ENCODE assay signal across 15 mouse cellular contexts in genomic region chr3:54361656-54362055, GRCm38 (mm10). TPM values are rescaled to one million over a fixed set of nuclear protein-coding genes. Genes with fewer than 3 reads are reported as not detected.
DNase-seq lines count a peak whose midpoint lies in the region; ATAC-seq lines count a peak whose summit lies in the region.
"Had no signal": no experiment of that assay in that cellular context is flagged by ENCODE, and none has a peak within 500 bp of the region (broad histone marks: within the 10 kb centered on the region; RNA-seq: fewer than 3 reads in every experiment).

No protein-coding gene starts in this region.

- no peak for DNase-seq in heart, postnatal 36 days
- no peak for DNase-seq in lung, postnatal 14 days
- DNase-seq in intestine, embryonic 14.5 days (ENCODE audit: low spot score), result no peak
- no peak for DNase-seq in thymus, postnatal 36 days
- no peak for DNase-seq in left cerebral cortex, postnatal 14 days (ENCODE audit: low spot score in 2 of 2)
- DNase-seq: cerebellum, adult 11 months; kidney, adult 18-20 months; spleen, adult 18-20 months; thymus, postnatal 4 days had no signal

- H3K9ac ChIP-seq in heart, embryonic 14.5 days (ENCODE audit: low read length), result peak overlapping the region; percentile 61
- no peak overlapping the region for H3K9ac ChIP-seq in lung, embryonic 16.5 days (ENCODE audit: low read length)
- H3K9ac ChIP-seq in intestine, embryonic 14.5 days (ENCODE audit: low read length), result peak overlapping the region; percentile 25; the same call in 1 of the 2 replicates
- H3K9ac ChIP-seq: liver, embryonic 14.5 days; midbrain, embryonic 15.5 days; neural tube, embryonic 12.5 days had no signal

- intact Hi-C loops in heart, postnatal 36 days (cut with DNase I), result loop anchor here (5.0 kb wide), 1 partner anchor 116 kb away; no protein-coding TSS in a partner anchor
- intact Hi-C loops in left cerebral cortex, postnatal 14 days (cut with DNase I), result no loop called here

- H3K27ac ChIP-seq in heart, embryonic 14.5 days (replicated peaks in 1 of 2; ENCODE audit: control insufficient read depth in 1 of 2, insufficient read depth in 1 of 2, low read depth in 2 of 2, low read length in 2 of 2), result no peak overlapping the region; a peak in 1 of 4 replicates
- no peak overlapping the region for H3K27ac ChIP-seq in lung, embryonic 16.5 days (ENCODE audit: low read length)
- no peak overlapping the region for H3K27ac ChIP-seq in intestine, embryonic 14.5 days (ENCODE audit: low read depth)
- H3K27ac ChIP-seq: liver, embryonic 14.5 days; midbrain, embryonic 15.5 days; neural tube, embryonic 12.5 days had no signal

- H3K36me3 ChIP-seq in heart, embryonic 14.5 days (ENCODE audit: control insufficient read depth, insufficient read depth, low read length), result peaks cover 14% of the 10 kb centered on the region; the same call in 1 of the 2 replicates
- H3K36me3 ChIP-seq in lung, embryonic 16.5 days (ENCODE audit: control insufficient read depth, insufficient read depth, low read length), result no peaks in the 10 kb centered on the region
- peaks cover 8% of the 10 kb centered on the region for H3K36me3 ChIP-seq in intestine, embryonic 14.5 days (ENCODE audit: control insufficient read depth, insufficient read depth, low read length)
- H3K36me3 ChIP-seq: midbrain, embryonic 15.5 days; neural tube, embryonic 12.5 days had no signal

- no peaks in the 10 kb centered on the region for H3K9me3 ChIP-seq in heart, embryonic 14.5 days (ENCODE audit: control insufficient read depth, low read length)
- H3K9me3 ChIP-seq in lung, embryonic 16.5 days (ENCODE audit: control insufficient read depth, low read length), result no peaks in the 10 kb centered on the region
- no peaks in the 10 kb centered on the region for H3K9me3 ChIP-seq in intestine, embryonic 14.5 days (ENCODE audit: control insufficient read depth, low read length)
- H3K9me3 ChIP-seq: midbrain, embryonic 15.5 days; neural tube, embryonic 12.5 days had no signal

- H3K27me3 ChIP-seq in heart, embryonic 14.5 days (ENCODE audit: control insufficient read depth, insufficient read depth, low read length), result no peaks in the 10 kb centered on the region
- no peaks in the 10 kb centered on the region for H3K27me3 ChIP-seq in lung, embryonic 16.5 days (ENCODE audit: control insufficient read depth, insufficient read depth, low read depth, low read length)
- no peaks in the 10 kb centered on the region for H3K27me3 ChIP-seq in intestine, embryonic 14.5 days (replicated peaks; ENCODE audit: control insufficient read depth, insufficient read depth, low read length)
- H3K27me3 ChIP-seq: midbrain, embryonic 15.5 days; neural tube, embryonic 12.5 days had no signal

- H3K4me2 ChIP-seq in heart, embryonic 14.5 days (ENCODE audit: low read length), result peak overlapping the region; percentile 53
- H3K4me2 ChIP-seq in lung, embryonic 16.5 days (ENCODE audit: low read depth, low read length), result no peak overlapping the region
- H3K4me2 ChIP-seq in intestine, embryonic 14.5 days (ENCODE audit: low read length), result peak overlapping the region; percentile 48
- H3K4me2 ChIP-seq: midbrain, embryonic 15.5 days; neural tube, embryonic 12.5 days had no signal

- no peak for ATAC-seq in heart, embryonic 14.5 days (ENCODE audit: insufficient number of reproducible peaks, insufficient read depth, low FRiP score, low read depth)
- ATAC-seq in lung, embryonic 16.5 days (ENCODE audit: low read depth), result no peak
- no peak for ATAC-seq in intestine, embryonic 14.5 days (replicated peaks; ENCODE audit: low FRiP score, low TSS enrichment, low read depth)
- ATAC-seq: midbrain, embryonic 15.5 days had no signal

- peak overlapping the region in 1 of 2 experiments; percentile 35; a peak in 3 of 4 replicates for H3K4me3 ChIP-seq in heart, embryonic 14.5 days (ENCODE audit: control insufficient read depth in 1 of 2, insufficient read depth in 1 of 2, low read depth in 1 of 2, low read length in 2 of 2)
- peak overlapping the region; percentile 18; the same call in 1 of the 2 replicates for H3K4me3 ChIP-seq in lung, embryonic 16.5 days (ENCODE audit: low read length)
- peak overlapping the region; percentile 33 for H3K4me3 ChIP-seq in intestine, embryonic 14.5 days (ENCODE audit: low read depth, low read length)
- H3K4me3 ChIP-seq: midbrain, embryonic 15.5 days; neural tube, embryonic 12.5 days had no signal

- H3K4me1 ChIP-seq in heart, embryonic 14.5 days (ENCODE audit: control insufficient read depth in 2 of 2, insufficient read depth in 2 of 2, low read length in 2 of 2), result peaks cover 0 to 2% of the 10 kb centered on the region in 2 experiments; a peak in 2 of 4 replicates
- peaks cover 5% of the 10 kb centered on the region; the same call in 1 of the 2 replicates for H3K4me1 ChIP-seq in lung, embryonic 16.5 days (replicated peaks; ENCODE audit: control insufficient read depth, insufficient read depth, low read length)
- peaks cover 29% of the 10 kb centered on the region; the same call in 1 of the 2 replicates for H3K4me1 ChIP-seq in intestine, embryonic 14.5 days (replicated peaks; ENCODE audit: control insufficient read depth, insufficient read depth, low read length)

RNA-seq across cellular contexts. Expression of gene Postn, which starts 0.7 kb away (rescaled TPM):
- 321 and 331 TPM in 2 replicates for polyA plus RNA-seq in heart, embryonic 14.5 days (2014; fragmentation: Nextera tagmentation; extraction: Ambion mirVana)
- 10 to 100 TPM; 24.0 to 27.5 TPM for total RNA-seq in heart, postnatal 36 days (2021)
- polyA plus RNA-seq in lung, embryonic 16.5 days (2015; fragmentation: Nextera tagmentation; extraction: Ambion mirVana), result 165 and 177 TPM in 2 replicates
- 122 and 160 TPM in 2 replicates for polyA plus RNA-seq in intestine, embryonic 14.5 days (2014; fragmentation: Nextera tagmentation; extraction: Ambion mirVana)
- total RNA-seq in left cerebral cortex, postnatal 14 days (2021), result 1 to 10 TPM; 6.8 to 8.0 TPM
- total RNA-seq: common myeloid progenitor, adult 5-6 weeks had no signal
